ENCODE assay signal across 12 mouse cellular contexts in genomic region chr2:94435481-94435880, GRCm38 (mm10). TPM values are rescaled to one million over a fixed set of nuclear protein-coding genes. Genes with fewer than 3 reads are reported as not detected.
DNase-seq lines count a peak whose midpoint lies in the region; ATAC-seq and TF ChIP-seq lines count a peak whose summit lies in the region.
"Had no signal": no experiment of that assay in that cellular context is flagged by ENCODE, and none has a peak within 500 bp of the region (broad histone marks: within the 10 kb centered on the region; RNA-seq: fewer than 3 reads in every experiment).

No protein-coding gene starts in this region.

- no peaks in the 10 kb centered on the region for H3K27me3 ChIP-seq in hindbrain, embryonic 12.5 days
- no peaks in the 10 kb centered on the region for H3K27me3 ChIP-seq in hindbrain, embryonic 11.5 days (ENCODE audit: control insufficient read depth, insufficient read depth, low read length)
- H3K27me3 ChIP-seq in stomach, embryonic 15.5 days (replicated peaks) = no peaks in the 10 kb centered on the region
- no peaks in the 10 kb centered on the region for H3K27me3 ChIP-seq in stomach, postnatal 0 days (ENCODE audit: control insufficient read depth, insufficient read depth, low read length)
- no peaks in the 10 kb centered on the region for H3K27me3 ChIP-seq in hindbrain, embryonic 15.5 days
- H3K27me3 ChIP-seq: limb, embryonic 12.5 days; neural tube, embryonic 15.5 days had no signal

- no peaks in the 10 kb centered on the region for H3K9me3 ChIP-seq in hindbrain, embryonic 12.5 days (replicated peaks)
- H3K9me3 ChIP-seq in hindbrain, embryonic 11.5 days (ENCODE audit: control insufficient read depth, low read length) = no peaks in the 10 kb centered on the region
- no peaks in the 10 kb centered on the region for H3K9me3 ChIP-seq in stomach, embryonic 15.5 days
- H3K9me3 ChIP-seq in stomach, postnatal 0 days (ENCODE audit: control insufficient read depth, low read length) = no peaks in the 10 kb centered on the region
- no peaks in the 10 kb centered on the region for H3K9me3 ChIP-seq in hindbrain, embryonic 15.5 days
- H3K9me3 ChIP-seq: limb, embryonic 12.5 days; neural tube, embryonic 15.5 days had no signal

- peak overlapping the region; percentile 87; the same call in 1 of the 2 replicates for H3K4me2 ChIP-seq in hindbrain, embryonic 12.5 days (replicated peaks)
- no peak overlapping the region for H3K4me2 ChIP-seq in hindbrain, embryonic 11.5 days (replicated peaks; ENCODE audit: low read depth, low read length)
- 0 out of 2 replicates have a peak overlapping the region, but pooled peaks have one; percentile 5 for H3K4me2 ChIP-seq in stomach, embryonic 15.5 days
- H3K4me2 ChIP-seq in stomach, postnatal 0 days (replicated peaks; ENCODE audit: low read depth) = no peak overlapping the region
- H3K4me2 ChIP-seq in hindbrain, embryonic 15.5 days = peak overlapping the region; percentile 90; the same call in 1 of the 2 replicates

- H3K27ac ChIP-seq in hindbrain, embryonic 12.5 days = no peak overlapping the region
- no peak overlapping the region for H3K27ac ChIP-seq in hindbrain, embryonic 11.5 days (ENCODE audit: low read depth, low read length)
- no peak overlapping the region for H3K27ac ChIP-seq in stomach, embryonic 15.5 days
- no peak overlapping the region for H3K27ac ChIP-seq in stomach, postnatal 0 days (replicated peaks)
- no peak overlapping the region for H3K27ac ChIP-seq in hindbrain, embryonic 15.5 days (replicated peaks)
- H3K27ac ChIP-seq: limb, embryonic 12.5 days; neural tube, embryonic 15.5 days had no signal

- peaks cover 23% of the 10 kb centered on the region for H3K4me1 ChIP-seq in hindbrain, embryonic 12.5 days
- H3K4me1 ChIP-seq in hindbrain, embryonic 11.5 days (replicated peaks; ENCODE audit: control insufficient read depth, insufficient read depth, low read length) = peaks cover 5% of the 10 kb centered on the region; the same call in 1 of the 2 replicates
- peaks cover 14% of the 10 kb centered on the region for H3K4me1 ChIP-seq in stomach, embryonic 15.5 days
- 0 out of 2 replicates have a peak, but pooled peaks cover 7% of the 10 kb centered on the region for H3K4me1 ChIP-seq in stomach, postnatal 0 days (replicated peaks; ENCODE audit: control insufficient read depth, insufficient read depth)
- H3K4me1 ChIP-seq in hindbrain, embryonic 15.5 days (replicated peaks) = peaks cover 35% of the 10 kb centered on the region

- WGBS in hindbrain, embryonic 12.5 days = 82% methylated on average over 7 of the region's 7 CpGs
- WGBS in hindbrain, embryonic 11.5 days = 84% methylated on average over 7 of the region's 7 CpGs
- WGBS in stomach, embryonic 15.5 days = 79% methylated on average over 7 of the region's 7 CpGs
- 84% methylated on average over 7 of the region's 7 CpGs for WGBS in stomach, postnatal 0 days
- 76% methylated on average over 7 of the region's 7 CpGs for WGBS in hindbrain, embryonic 15.5 days

- no peak for TF ChIP-seq EP300 in stomach, postnatal 0 days (optimal IDR thresholded peaks at IDR 0.05)

- H3K4me3 ChIP-seq in hindbrain, embryonic 12.5 days = no peak overlapping the region
- H3K4me3 ChIP-seq in hindbrain, embryonic 11.5 days (ENCODE audit: low read depth, low read length) = no peak overlapping the region
- H3K4me3 ChIP-seq in stomach, embryonic 15.5 days (replicated peaks) = no peak overlapping the region
- no peak overlapping the region for H3K4me3 ChIP-seq in stomach, postnatal 0 days (ENCODE audit: low read depth, low read length)
- H3K4me3 ChIP-seq in hindbrain, embryonic 15.5 days = no peak overlapping the region

- DNase-seq in hindbrain, embryonic 11.5 days (ENCODE audit: low spot score) = no peak
- DNase-seq in stomach, postnatal 0 days (ENCODE audit: low spot score) = no peak
- DNase-seq in adrenal gland, postnatal 14 days = no peak
- DNase-seq in left cerebral cortex, adult 11 months (ENCODE audit: low spot score) = no peak
- DNase-seq: embryo, embryonic 11 days; thymus, postnatal 4 days had no signal

- H3K36me3 ChIP-seq in hindbrain, embryonic 12.5 days = no peaks in the 10 kb centered on the region
- H3K36me3 ChIP-seq in hindbrain, embryonic 11.5 days (ENCODE audit: control insufficient read depth, insufficient read depth, low read length) = no peaks in the 10 kb centered on the region
- no peaks in the 10 kb centered on the region for H3K36me3 ChIP-seq in stomach, embryonic 15.5 days
- no peaks in the 10 kb centered on the region for H3K36me3 ChIP-seq in stomach, postnatal 0 days (ENCODE audit: control insufficient read depth, insufficient read depth, low read length)
- no peaks in the 10 kb centered on the region for H3K36me3 ChIP-seq in hindbrain, embryonic 15.5 days
- H3K36me3 ChIP-seq: neural tube, embryonic 15.5 days had no signal

- no peak overlapping the region for H3K9ac ChIP-seq in hindbrain, embryonic 12.5 days
- no peak overlapping the region for H3K9ac ChIP-seq in hindbrain, embryonic 11.5 days (ENCODE audit: low read depth, low read length)
- no peak overlapping the region for H3K9ac ChIP-seq in stomach, embryonic 15.5 days
- no peak overlapping the region for H3K9ac ChIP-seq in stomach, postnatal 0 days (ENCODE audit: low read length)
- H3K9ac ChIP-seq in hindbrain, embryonic 15.5 days = no peak overlapping the region

- ATAC-seq in hindbrain, embryonic 12.5 days (ENCODE audit: low FRiP score) = no peak
- no peak for ATAC-seq in hindbrain, embryonic 11.5 days (ENCODE audit: low FRiP score)
- no peak for ATAC-seq in stomach, embryonic 15.5 days (ENCODE audit: insufficient read depth, low FRiP score, low read depth)
- ATAC-seq in stomach, postnatal 0 days (ENCODE audit: low FRiP score, low TSS enrichment) = no peak
- ATAC-seq in hindbrain, embryonic 15.5 days (ENCODE audit: low FRiP score, low read depth) = no peak
- ATAC-seq: forebrain, embryonic 16.5 days had no signal

- no peak for TF ChIP-seq CTCF in stomach, postnatal 0 days (IDR thresholded peaks at IDR 0.05; ENCODE audit: low read depth)

RNA-seq across cellular contexts. Expression of gene Api5, which starts 2.5 kb away (rescaled TPM):
- polyA plus RNA-seq in hindbrain, embryonic 12.5 days (2016; fragmentation: Nextera tagmentation; extraction: Ambion mirVana) = 171 and 173 TPM in 2 replicates
- polyA plus RNA-seq in hindbrain, embryonic 11.5 days (2014; fragmentation: Nextera tagmentation; extraction: Ambion mirVana) = 214 and 241 TPM in 2 replicates
- 125 and 133 TPM in 2 replicates for polyA plus RNA-seq in stomach, embryonic 15.5 days (2015; fragmentation: Nextera tagmentation; extraction: Ambion mirVana)
- 60.2 and 64.5 TPM in 2 replicates for polyA plus RNA-seq in stomach, postnatal 0 days (2015; fragmentation: Nextera tagmentation; extraction: Ambion mirVana)
- polyA plus RNA-seq in hindbrain, embryonic 15.5 days (2015; fragmentation: Nextera tagmentation; extraction: Ambion mirVana) = 94.4 and 95.6 TPM in 2 replicates
- total RNA-seq in adrenal gland, postnatal 14 days (2021) = 74.6 and 75.3 TPM in 2 replicates

RNA-seq across cellular contexts. Expression of gene Ttc17, which starts 29.0 kb away (rescaled TPM):
- 18.3 and 20.1 TPM in 2 replicates for polyA plus RNA-seq in hindbrain, embryonic 12.5 days (2016; fragmentation: Nextera tagmentation; extraction: Ambion mirVana)
- 15.3 and 16.3 TPM in 2 replicates for polyA plus RNA-seq in hindbrain, embryonic 11.5 days (2014; fragmentation: Nextera tagmentation; extraction: Ambion mirVana)
- 15.1 and 17.8 TPM in 2 replicates for polyA plus RNA-seq in stomach, embryonic 15.5 days (2015; fragmentation: Nextera tagmentation; extraction: Ambion mirVana)
- 11.2 and 11.8 TPM in 2 replicates for polyA plus RNA-seq in stomach, postnatal 0 days (2015; fragmentation: Nextera tagmentation; extraction: Ambion mirVana)
- 24.5 and 26.0 TPM in 2 replicates for polyA plus RNA-seq in hindbrain, embryonic 15.5 days (2015; fragmentation: Nextera tagmentation; extraction: Ambion mirVana)
- 32.2 and 33.2 TPM in 2 replicates for total RNA-seq in adrenal gland, postnatal 14 days (2021)

Comparison
In these comparisons a context has a peak if more than half of its experiments do, and no peak if none do; other contexts are left out.
1. H3K4me2 ChIP-seq: peak in hindbrain, embryonic 12.5 days (single experiment), stomach, embryonic 15.5 days (single experiment) and hindbrain, embryonic 15.5 days (single experiment); none in hindbrain, embryonic 11.5 days (single experiment) and stomach, postnatal 0 days (single experiment).